Mouse (Mus musculus) MEL (cell line): Measurements from ENCODE around the gene Stum. TPM values are rescaled to one million over a fixed set of nuclear protein-coding genes. Genes with fewer than 3 reads are reported as not detected.

Source experiments
- DNase-seq: peaks from one replicate; pipeline ENCODE4 v3.0.0; 2011; ENCODE audit warnings: low read depth, low spot score
- H3K27ac ChIP-seq: 2 replicates; pipeline ENCODE4 v1.5.1; 2012; ENCODE audit warnings: low read depth, mild to moderate bottlenecking, control low read depth, low read length, moderate library complexity; ENCODE audit not compliant: control insufficient read depth
- H3K27me3 ChIP-seq, 2 experiments: fragments of 150-350 bp in 1 of 2; sonication (generic) in 1 of 2; 2 replicates each; pipeline ENCODE4 v1.6.1; 2012; ENCODE audit warnings: low read length in 2 of 2, mild to moderate bottlenecking in 2 of 2, improper control_type of control experiment in 1 of 2, moderate library complexity in 1 of 2; ENCODE audit not compliant: insufficient read depth in 2 of 2, control insufficient read depth in 1 of 2
- H3K36me3 ChIP-seq, 2 experiments: 2 replicates each; pipeline ENCODE4 v1.6.1; 2012 to 2014; ENCODE audit warnings: low read length in 2 of 2, improper control_type of control experiment in 1 of 2, inconsistent platforms in 1 of 2, mild to moderate bottlenecking in 1 of 2; ENCODE audit not compliant: insufficient read depth in 2 of 2, control insufficient read depth in 1 of 2
- H3K4me1 ChIP-seq, 2 experiments: fragments of 150-350 bp in 1 of 2; sonication (generic) in 1 of 2; 2 replicates each; pipeline ENCODE4 v1.6.1; 2012; ENCODE audit warnings: low read length in 2 of 2, improper control_type of control experiment in 1 of 2, mild to moderate bottlenecking in 1 of 2; ENCODE audit not compliant: insufficient read depth in 2 of 2, control insufficient read depth in 1 of 2
- H3K4me3 ChIP-seq, 2 experiments: fragments of 150-350 bp in 1 of 2; sonication (generic) in 1 of 2; 2 replicates each; pipeline ENCODE4 v1.5.1; 2012; ENCODE audit warnings: low read depth in 2 of 2, low read length in 2 of 2, mild to moderate bottlenecking in 2 of 2, moderate library complexity in 2 of 2, control low read depth in 1 of 2, improper control_type of control experiment in 1 of 2; ENCODE audit not compliant: control insufficient read depth in 1 of 2, insufficient read depth in 1 of 2
- H3K79me2 ChIP-seq: 2 replicates; pipeline ENCODE4 v1.6.1; 2012; ENCODE audit warnings: mild to moderate bottlenecking, low read length, moderate library complexity; ENCODE audit not compliant: control insufficient read depth, poor library complexity, insufficient read depth
- H3K9ac ChIP-seq: 2 replicates; pipeline ENCODE4 v1.6.1; 2012; ENCODE audit warnings: low read depth, mild to moderate bottlenecking, control low read depth, low read length, moderate library complexity; ENCODE audit not compliant: control insufficient read depth, poor library complexity, severe bottlenecking
- H3K9me3 ChIP-seq: fragments of 150-350 bp; sonication (generic); replicated peaks from 2 replicates; pipeline ENCODE4 v1.6.1; 2012; ENCODE audit warnings: mild to moderate bottlenecking, low read length, improper control_type of control experiment, moderate library complexity; ENCODE audit not compliant: insufficient read depth
- BHLHE40 ChIP-seq: IDR thresholded peaks from 2 replicates; pipeline ENCODE4 v1.6.1; 2012; ENCODE audit warnings: low read depth, mild to moderate bottlenecking, inconsistent platforms, low read length, improper control_type of control experiment, borderline replicate concordance
- CTCF ChIP-seq, 3 experiments: IDR thresholded peaks in 2 of 3; conservative IDR thresholded peaks in 1 of 3; 2 replicates each; pipeline ENCODE4 v1.5.1; 2011 to 2012; ENCODE audit warnings: low read length in 3 of 3, low read depth in 2 of 3, mild to moderate bottlenecking in 2 of 3, improper control_type of control experiment in 1 of 3, inconsistent platforms in 1 of 3, mixed read lengths in 1 of 3, moderate library complexity in 1 of 3; ENCODE audit not compliant: control insufficient read depth in 1 of 3, insufficient read depth in 1 of 3, poor library complexity in 1 of 3, severe bottlenecking in 1 of 3
- EP300 ChIP-seq, 2 experiments: IDR thresholded peaks; 2 replicates each; pipeline ENCODE4 v1.6.1; 2011; ENCODE audit warnings: improper control_type of control experiment in 2 of 2, low read length in 2 of 2, low read depth in 1 of 2, mild to moderate bottlenecking in 1 of 2
- ETS1 ChIP-seq: IDR thresholded peaks from 2 replicates; pipeline ENCODE4 v1.6.1; 2012; ENCODE audit warnings: low read depth, mild to moderate bottlenecking, inconsistent platforms, low read length, improper control_type of control experiment, moderate library complexity
- HCFC1 ChIP-seq: IDR thresholded peaks from 2 replicates; pipeline ENCODE4 v1.6.1; 2012; ENCODE audit warnings: low read depth, mild to moderate bottlenecking, inconsistent platforms, low read length, improper control_type of control experiment, moderate library complexity
- KAT2A ChIP-seq: conservative IDR thresholded peaks from 2 replicates; pipeline ENCODE4 v1.6.1; 2012; ENCODE audit warnings: low read depth, low read length, improper control_type of control experiment, inconsistent platforms
- MAFK ChIP-seq: IDR thresholded peaks from 2 replicates; pipeline ENCODE4 v1.6.1; 2011; ENCODE audit warnings: low read depth, mild to moderate bottlenecking, low read length, improper control_type of control experiment, borderline replicate concordance
- MAX ChIP-seq: IDR thresholded peaks from 2 replicates; pipeline ENCODE4 v1.6.1; 2011; ENCODE audit warnings: low read length, improper control_type of control experiment
- MEF2A ChIP-seq: IDR thresholded peaks from 2 replicates; pipeline ENCODE4 v1.6.1; 2014; ENCODE audit warnings: low read depth, mild to moderate bottlenecking, inconsistent platforms, low read length, improper control_type of control experiment; ENCODE audit not compliant: poor library complexity, insufficient replicate concordance, severe bottlenecking; ENCODE audit errors: extremely low read depth
- MYC ChIP-seq: IDR thresholded peaks from 2 replicates; pipeline ENCODE4 v1.6.1; 2011; ENCODE audit warnings: low read depth, mild to moderate bottlenecking, low read length, improper control_type of control experiment, moderate library complexity
- POLR2A ChIP-seq, 2 experiments: IDR thresholded peaks; 2 replicates each; pipeline ENCODE4 v1.6.1; 2011 to 2012; ENCODE audit warnings: low read length in 2 of 2, mild to moderate bottlenecking in 2 of 2, control low read depth in 1 of 2, improper control_type of control experiment in 1 of 2, low read depth in 1 of 2, moderate library complexity in 1 of 2; ENCODE audit not compliant: control insufficient read depth in 1 of 2, insufficient read depth in 1 of 2, poor library complexity in 1 of 2
- POLR2AphosphoS5 ChIP-seq: IDR thresholded peaks from 2 replicates; pipeline ENCODE4 v1.6.1; 2012; ENCODE audit warnings: low read depth, borderline replicate concordance, mild to moderate bottlenecking, inconsistent platforms, low read length, moderate library complexity, mixed read lengths
- RAD21 ChIP-seq: IDR thresholded peaks from 2 replicates; pipeline ENCODE4 v1.6.1; 2011; ENCODE audit warnings: mild to moderate bottlenecking, low read depth, low read length, improper control_type of control experiment
- RCOR1 ChIP-seq: IDR thresholded peaks from 2 replicates; pipeline ENCODE4 v1.6.1; 2012; ENCODE audit warnings: low read depth, mild to moderate bottlenecking, inconsistent platforms, low read length, improper control_type of control experiment
- SIN3A ChIP-seq: IDR thresholded peaks from 2 replicates; pipeline ENCODE4 v1.6.1; 2012; ENCODE audit warnings: low read length, improper control_type of control experiment, inconsistent platforms
- SMC3 ChIP-seq: IDR thresholded peaks from 2 replicates; pipeline ENCODE4 v1.6.1; 2011; ENCODE audit warnings: low read depth, low read length, improper control_type of control experiment
- TCF12 ChIP-seq: IDR thresholded peaks from 2 replicates; pipeline ENCODE4 v1.6.1; 2014; ENCODE audit warnings: low read depth, mild to moderate bottlenecking, inconsistent platforms, low read length, improper control_type of control experiment, moderate library complexity
- USF2 ChIP-seq, 2 experiments: IDR thresholded peaks; 2 replicates each; pipeline ENCODE4 v1.6.1; 2011 to 2012; ENCODE audit warnings: improper control_type of control experiment in 2 of 2, low read length in 2 of 2, borderline replicate concordance in 1 of 2, inconsistent platforms in 1 of 2, low read depth in 1 of 2, mild to moderate bottlenecking in 1 of 2; ENCODE audit not compliant: insufficient read depth in 1 of 2
- ZC3H11A ChIP-seq: IDR thresholded peaks from 2 replicates; pipeline ENCODE4 v1.6.1; 2012; ENCODE audit warnings: low read depth, mild to moderate bottlenecking, inconsistent platforms, low read length, improper control_type of control experiment
- ZKSCAN1 ChIP-seq: IDR thresholded peaks from 2 replicates; pipeline ENCODE4 v1.6.1; 2012; ENCODE audit warnings: low read depth, mild to moderate bottlenecking, inconsistent platforms, low read length, improper control_type of control experiment, moderate library complexity
- polyA plus RNA-seq, 2 experiments: library from polyadenylated mRNA; stranded (reverse) in 1 of 2; unstranded in 1 of 2; fragments of >175 nt in 1 of 2; fragments of >200 nt in 1 of 2; gene quantifications; 2 replicates each; pipeline versions ENCODE4 v1.2.1 to v1.2.4; 2012; ENCODE audit warnings: low replicate concordance in 2 of 2, low read depth in 1 of 2; ENCODE audit not compliant: insufficient read length in 2 of 2, insufficient read depth in 1 of 2, missing spikeins in 1 of 2
- total RNA-seq: library from RNA; depleted of rRNA; stranded (reverse); fragments of 300-350 nt; gene quantifications from 2 replicates; pipeline ENCODE4 v1.2.3, GENCODE M21; 2012

The Stum gene
- total and polyA plus RNA-seq, 3 experiments: not detected

GRCm38 (mm10) chr1:180510442-180510841 is 27.1 kb upstream of the Stum start:
- no peak for DNase-seq
- H3K79me2 ChIP-seq: no peaks in the 10 kb centered on the region
- no peaks in the 10 kb centered on the region for H3K4me1 ChIP-seq

GRCm38 (mm10) chr1:180508662-180509061 is 25.4 kb upstream of the Stum start:
- Histone ChIP-seq H3K9ac (no peak overlapping the region), H3K4me1 (no peaks in the 10 kb centered on the region), H3K9me3 (no peaks in the 10 kb centered on the region), H3K27ac (no peak overlapping the region), H3K36me3 (no peaks in the 10 kb centered on the region), H3K79me2 (no peaks in the 10 kb centered on the region), H3K27me3 (peaks cover 2 to 5% of the 10 kb centered on the region in 2 experiments; a peak in 3 of 4 replicates), H3K4me3 (no peak overlapping the region)
- DNase-seq: no peak
- TF ChIP-seq CTCF (IDR thresholded peaks at IDR 0.05 in 2 of 3, conservative IDR thresholded peaks at IDR 0.05 in 1 of 3; ENCODE audit: control insufficient read depth in 1 of 3, insufficient read depth in 1 of 3, low read depth in 2 of 3, low read length in 3 of 3, poor library complexity in 1 of 3, severe bottlenecking in 1 of 3) (no peak), ZC3H11A (no peak), ETS1 (no peak), SIN3A (no peak)

More at GRCm38 (mm10) chr1:180510442-180510841, 27.1 kb upstream of the Stum start:
- no peak overlapping the region for H3K9ac ChIP-seq
- no peak for TF ChIP-seq KAT2A
- TF ChIP-seq MAX: no peak
- no peak for TF ChIP-seq EP300 (IDR thresholded peaks at IDR 0.05; ENCODE audit: low read depth in 1 of 2, low read length in 2 of 2)
- TF ChIP-seq ETS1: no peak
- TF ChIP-seq ZC3H11A: no peak
- TF ChIP-seq ZKSCAN1: no peak
- TF ChIP-seq MEF2A: no peak
- no peak for TF ChIP-seq HCFC1
- no peak for TF ChIP-seq POLR2A (IDR thresholded peaks at IDR 0.05; ENCODE audit: control insufficient read depth in 1 of 2, insufficient read depth in 1 of 2, low read depth in 1 of 2, low read length in 2 of 2, poor library complexity in 1 of 2)
- TF ChIP-seq TCF12: no peak
- TF ChIP-seq USF2 (IDR thresholded peaks at IDR 0.05; ENCODE audit: borderline replicate concordance in 1 of 2, insufficient read depth in 1 of 2, low read depth in 1 of 2, low read length in 2 of 2): no peak
- no peak for TF ChIP-seq RCOR1
- no peak for TF ChIP-seq SMC3
- TF ChIP-seq RAD21: no peak
- TF ChIP-seq MYC: no peak
- no peak for TF ChIP-seq MAFK
- TF ChIP-seq POLR2AphosphoS5: no peak
- no peak for TF ChIP-seq BHLHE40
- H3K36me3 ChIP-seq: no peaks in the 10 kb centered on the region
- peaks cover 2% of the 10 kb centered on the region in 2 experiments; a peak in 2 of 4 replicates for H3K27me3 ChIP-seq
- no peaks in the 10 kb centered on the region for H3K9me3 ChIP-seq
- no peak overlapping the region for H3K27ac ChIP-seq
- no peak overlapping the region for H3K4me3 ChIP-seq
